Mouse (Mus musculus): Measurements from ENCODE around the gene Scarb2.

GRCm38 (mm10) chr5:92495291-92495690 lies 11.3 kb downstream of the Scarb2 start:
- TF ChIP-seq MYOG (IDR thresholded peaks at IDR 0.05; ENCODE audit: control insufficient read depth in 1 of 3, insufficient read depth in 1 of 3, insufficient read length in 2 of 3, low read depth in 2 of 3) (no peak), USF1 (IDR thresholded peaks at IDR 0.05; ENCODE audit: low read depth) (no peak), MAX (IDR thresholded peaks at IDR 0.05; ENCODE audit: low read depth) (no peak), POLR2A (IDR thresholded peaks at IDR 0.05; ENCODE audit: insufficient read length, low read depth) (no peak)

Data from myocyte (in vitro differentiated cells).